Mouse (Mus musculus) 3T3-L1 (cell line): ENCODE results near the gene Arsa.

Experiments used
- DNase-seq: peaks from one replicate; pipeline ENCODE4 v3.0.0-alpha.2; 2015; ENCODE audit warnings: low read depth, low spot score

Gene Arsa

DNA sequence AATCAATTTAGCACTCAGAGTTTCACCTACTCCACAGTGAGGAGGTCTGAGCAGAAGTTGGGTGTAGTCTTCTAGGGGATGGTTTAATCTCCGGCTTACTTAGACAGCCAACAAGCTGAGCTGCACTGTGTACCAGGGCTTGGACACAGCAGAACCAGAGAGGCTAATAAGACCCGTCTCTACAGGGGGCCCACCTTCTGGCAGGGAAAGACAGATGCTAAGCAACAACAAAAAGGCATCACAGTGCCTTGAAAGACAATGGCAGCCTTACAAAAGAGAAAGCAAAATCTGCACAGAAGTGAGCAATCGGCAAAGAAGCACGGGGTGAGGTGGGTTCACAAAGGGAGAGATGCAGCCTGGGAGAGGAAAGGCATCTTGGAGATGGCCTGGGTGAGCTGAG lies 18.9 kb upstream of the Arsa start:
- no peak for DNase-seq

DNA sequence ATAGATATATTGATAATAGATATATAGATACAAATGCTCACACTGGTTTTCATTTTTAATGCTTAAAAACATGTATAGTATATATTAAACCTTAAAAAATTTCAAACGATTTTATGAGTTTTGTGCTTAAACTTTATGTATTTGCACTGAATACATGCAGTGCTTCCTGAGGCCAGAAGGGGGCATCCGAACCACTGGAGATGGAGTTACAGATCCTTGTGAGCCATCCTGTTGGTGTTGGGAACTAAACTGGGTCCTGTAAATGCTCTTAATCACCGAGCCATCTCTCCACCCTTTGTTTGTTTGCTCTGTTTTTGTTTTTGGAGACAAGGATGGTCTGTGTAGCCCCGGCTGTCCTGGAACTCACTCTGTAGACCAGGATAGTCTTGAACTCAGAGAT lies 17.7 kb upstream of the Arsa start:
- DNase-seq: peak; percentile 14

GRCm38 (mm10) chr15:89488611-89489117 lies 11.4 kb upstream of the Arsa start:
- no peak for DNase-seq

DNA sequence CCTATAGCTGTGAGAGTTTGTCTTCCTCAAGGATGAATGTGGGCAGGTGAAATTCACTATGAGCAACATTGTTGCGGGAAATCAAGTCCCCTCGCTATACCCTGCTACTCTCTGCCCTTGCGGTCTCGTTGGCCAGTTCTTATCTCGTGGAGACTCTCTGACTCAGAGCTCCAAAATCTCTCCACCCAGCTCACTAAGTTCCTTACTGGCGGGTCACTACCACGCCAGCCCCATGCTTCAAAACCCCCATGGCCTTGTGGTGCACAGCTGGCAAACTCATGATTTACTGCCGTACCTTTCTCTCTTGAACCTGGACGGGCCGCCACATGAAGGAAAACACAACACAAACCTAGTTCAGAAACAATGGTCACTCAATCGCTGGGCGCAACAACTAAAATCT lies 11.0 kb upstream of the Arsa start:
- DNase-seq: no peak

DNA sequence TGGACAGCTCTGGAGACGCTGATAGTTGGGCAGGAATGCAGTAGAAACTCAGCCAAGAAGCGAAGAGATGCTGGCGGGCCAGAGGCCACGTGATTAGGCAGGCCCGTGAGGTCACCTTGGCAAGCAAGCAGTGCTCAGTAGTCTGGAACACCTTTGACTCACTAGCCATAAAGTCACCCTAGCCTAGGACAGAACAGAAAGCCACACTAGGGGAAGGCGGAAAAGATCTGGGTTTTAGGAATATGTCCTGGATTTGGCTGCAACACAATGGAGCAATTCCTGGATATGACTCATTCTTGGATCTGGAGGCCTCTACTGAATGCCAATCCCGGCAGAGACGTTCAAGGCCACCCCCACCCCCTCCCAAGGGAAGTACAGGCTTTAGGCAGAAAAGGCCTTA lies 3.4 kb upstream of the Arsa start:
- peak; percentile 95 for DNase-seq

DNA sequence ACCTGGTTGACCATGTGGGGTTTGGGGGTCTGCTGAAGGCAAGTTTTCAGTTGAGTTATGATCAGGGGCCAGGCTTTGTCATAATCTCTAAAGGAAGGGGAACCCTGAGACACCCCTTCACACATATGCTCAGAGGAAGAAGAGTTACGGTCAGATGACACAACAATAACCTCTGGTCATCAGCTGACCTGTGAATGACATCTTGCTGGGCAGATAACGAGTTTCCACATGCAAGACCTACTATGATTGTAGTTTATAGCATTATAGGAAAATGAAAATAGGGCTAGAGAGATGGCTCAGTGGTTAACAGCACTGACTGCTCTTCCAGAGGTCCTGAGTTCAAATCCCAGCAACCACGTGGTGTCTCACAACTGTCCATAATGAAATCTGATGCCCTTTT lies 1.4 kb upstream of the Arsa start:
- no peak for DNase-seq

DNA sequence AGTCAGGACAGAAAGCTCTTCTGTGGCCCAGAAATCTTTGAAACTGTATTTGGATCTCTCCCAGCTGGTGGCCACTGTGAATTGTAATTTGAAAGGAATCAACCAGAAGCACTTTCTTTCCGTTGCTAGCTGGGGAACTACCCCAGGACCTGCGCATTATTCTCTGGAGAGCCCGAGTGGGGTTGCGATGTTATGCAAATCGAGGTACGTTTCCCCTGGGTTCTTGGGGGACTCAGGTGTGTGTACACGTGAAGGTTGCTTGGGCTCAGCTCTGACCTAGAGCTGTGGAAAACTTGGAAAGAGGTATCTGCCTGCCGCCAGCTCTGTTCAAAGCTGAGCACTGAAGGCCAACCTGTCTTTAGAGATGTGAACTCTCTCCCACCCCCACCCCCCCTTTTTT lies 581 bp upstream of the Arsa start:
- DNase-seq: no peak

DNA sequence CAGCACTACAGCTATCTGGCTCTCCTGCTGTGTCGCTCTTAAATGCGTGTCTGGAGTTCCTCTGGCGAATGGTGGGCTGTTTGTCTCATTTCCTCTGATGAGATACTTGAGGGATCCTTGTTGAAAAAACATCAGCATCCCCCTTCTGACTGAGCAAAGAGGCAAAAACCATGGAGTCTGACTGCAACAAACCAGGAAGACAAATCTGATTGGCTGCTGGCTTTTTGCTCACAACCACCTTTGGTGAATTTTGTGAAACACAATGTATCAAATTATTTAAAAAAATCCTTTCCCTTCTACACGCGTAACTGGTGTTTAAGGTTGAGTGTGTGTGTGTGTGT lies 780 bp downstream of the Arsa start:
- peak; percentile 71 for DNase-seq

- DNase-seq: peak; percentile 95
These were observed 1.4 kb downstream of the Arsa start for GRCm38 (mm10) chr15:89475611-89476474.

GRCm38 (mm10) chr15:89475293-89475600 lies 2.0 kb downstream of the Arsa start:
- DNase-seq: no peak

- no peak for DNase-seq
These were observed 2.5 kb downstream of the Arsa start for GRCm38 (mm10) chr15:89474596-89475292.

GRCm38 (mm10) chr15:89473921-89474320 lies 3.3 kb downstream of the Arsa start:
- no peak for DNase-seq

- no peak for DNase-seq
These were observed 3.9 kb downstream of the Arsa start for GRCm38 (mm10) chr15:89473370-89473769.

DNA sequence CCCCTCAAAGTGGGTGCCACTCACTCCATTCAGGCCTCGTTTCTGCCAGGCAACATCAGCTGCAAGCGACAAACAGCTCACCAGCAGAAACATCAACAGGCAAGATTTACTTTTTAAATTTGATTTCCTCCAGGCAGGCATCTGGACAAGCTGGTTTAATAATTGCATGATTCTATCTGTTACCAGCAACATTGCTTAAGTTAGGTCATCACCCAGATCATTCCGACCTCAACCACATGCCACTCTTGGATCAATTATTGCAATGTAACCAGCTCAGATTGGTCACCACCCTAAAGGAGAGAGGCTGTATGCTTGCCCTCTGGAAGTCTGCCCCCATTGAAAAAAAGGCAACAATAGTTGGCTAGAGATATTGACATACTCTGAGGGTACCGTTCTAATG lies 5.7 kb downstream of the Arsa start:
- no peak for DNase-seq

DNA sequence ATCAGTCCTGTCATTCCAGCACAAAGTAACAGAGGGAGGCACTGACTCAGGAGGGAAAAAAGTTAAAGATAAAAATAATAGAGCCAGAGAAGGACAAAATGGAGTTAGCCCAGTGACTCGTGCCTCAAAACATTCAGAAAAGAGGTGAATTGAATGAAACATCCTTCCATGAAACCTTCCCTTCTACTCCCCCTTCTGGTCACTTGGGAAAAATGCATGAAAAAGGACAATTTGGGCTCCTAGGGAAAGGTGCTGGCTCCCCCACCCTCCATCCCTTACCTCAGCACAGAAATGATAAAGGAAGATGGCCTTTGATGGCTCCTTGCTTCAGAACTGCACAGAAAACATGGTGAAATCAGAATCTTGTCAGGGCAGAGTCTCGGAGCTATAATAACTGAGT lies 8.6 kb downstream of the Arsa start:
- peak; percentile 71 for DNase-seq

DNA sequence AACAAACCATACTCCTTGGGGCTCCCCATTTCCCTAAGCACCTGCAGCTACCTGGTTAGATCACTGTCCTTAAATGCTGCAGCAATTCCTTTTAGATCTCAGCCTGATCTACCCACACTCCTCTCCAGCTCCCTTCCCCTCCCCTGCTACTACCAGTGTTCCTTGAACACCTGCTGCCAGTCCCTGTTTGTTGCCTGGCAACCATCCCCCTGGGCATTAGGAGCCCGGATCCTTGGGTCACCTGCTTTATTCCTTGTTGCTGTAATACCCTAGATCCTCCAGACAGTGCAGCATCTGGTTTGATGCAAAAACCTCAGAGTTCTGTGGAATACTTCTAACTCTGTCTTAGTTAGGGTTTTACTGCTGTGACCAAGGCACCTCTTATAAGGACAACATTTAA lies 12.2 kb downstream of the Arsa start:
- no peak for DNase-seq

DNA sequence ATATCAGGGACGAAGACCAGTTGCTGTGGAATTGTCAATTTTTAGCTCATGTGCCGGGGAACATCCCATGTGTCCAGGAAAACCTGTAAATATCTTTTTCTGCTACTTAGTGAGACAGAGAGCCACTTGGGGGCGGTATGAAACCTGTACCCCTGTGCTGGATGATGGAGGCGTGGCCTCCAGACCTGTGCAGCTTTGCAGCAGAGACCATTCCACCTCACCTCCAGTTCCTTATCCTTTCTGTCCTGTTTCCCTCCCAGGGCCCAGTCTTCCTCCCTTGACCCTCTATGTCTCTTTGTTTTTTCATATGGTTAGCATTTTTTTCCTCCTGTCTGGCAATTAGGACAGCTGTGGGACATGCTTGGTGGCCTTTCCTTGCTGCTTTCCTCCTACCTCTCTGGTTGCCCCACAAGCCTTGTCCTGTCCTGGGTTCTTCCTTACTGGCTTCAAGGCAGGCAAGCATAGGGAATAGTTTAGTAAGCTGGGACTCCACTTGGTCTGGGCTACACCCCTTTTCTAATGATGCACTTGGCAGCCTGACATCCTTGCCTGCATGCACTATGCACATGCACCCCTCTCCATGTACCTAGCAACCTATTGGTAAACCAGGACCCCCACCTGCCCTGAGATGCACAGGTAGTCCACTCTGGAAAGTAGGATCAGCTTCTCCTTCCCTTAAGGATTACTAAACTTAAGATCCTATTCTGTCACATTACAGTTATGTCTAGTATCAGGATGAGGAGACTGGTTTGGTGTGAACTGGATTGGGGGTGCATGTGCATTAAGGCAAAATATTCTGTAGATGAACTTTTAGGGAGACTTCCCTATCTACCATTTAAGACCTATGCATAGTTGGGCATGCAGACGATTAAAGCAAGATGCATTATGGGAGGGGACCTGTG lies 13.6 kb downstream of the Arsa start:
- peak; percentile 40 for DNase-seq

DNA sequence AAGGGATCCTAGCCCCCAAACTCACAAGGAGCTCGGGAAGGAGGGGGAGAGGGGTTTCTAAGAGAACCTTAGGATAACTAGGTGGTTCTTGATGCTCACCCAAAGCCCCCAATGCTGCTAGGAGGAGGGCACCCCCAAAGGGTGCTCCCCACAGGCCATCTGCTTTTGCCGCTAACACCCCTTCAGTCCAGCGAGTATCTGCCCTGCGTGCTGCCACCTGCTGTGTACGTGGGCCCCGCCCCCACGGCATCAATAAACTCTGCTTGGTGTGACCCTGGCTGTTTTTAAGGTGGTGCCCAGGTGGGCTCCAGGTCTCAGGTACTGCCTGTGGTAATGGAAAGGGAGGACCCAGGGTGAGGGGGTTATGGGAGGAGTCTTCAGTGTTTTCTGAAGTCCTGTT lies 15.0 kb downstream of the Arsa start:
- DNase-seq: no peak

- no peak for DNase-seq
These were observed 15.9 kb downstream of the Arsa start for GRCm38 (mm10) chr15:89461321-89461720.

DNA sequence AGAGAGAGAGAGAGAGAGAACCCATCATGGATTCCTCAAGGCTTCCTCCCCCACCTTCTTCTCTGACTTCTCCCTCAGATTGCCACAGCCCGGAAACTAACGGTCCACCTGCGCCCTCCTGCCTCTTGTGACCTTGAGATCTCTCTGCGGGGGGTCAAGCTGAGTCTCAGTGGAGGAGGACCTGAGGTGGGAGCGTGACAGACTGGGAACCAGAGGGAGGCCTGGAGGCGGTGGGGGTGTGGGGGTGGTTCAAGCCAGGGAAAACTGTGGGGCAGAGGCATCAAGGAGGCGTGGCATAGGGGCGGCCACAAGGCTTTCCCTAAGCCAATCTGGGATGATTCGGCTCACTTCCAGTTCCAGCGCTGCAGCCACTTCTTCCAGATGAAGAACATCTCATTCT lies 16.9 kb downstream of the Arsa start:
- DNase-seq: no peak

DNA sequence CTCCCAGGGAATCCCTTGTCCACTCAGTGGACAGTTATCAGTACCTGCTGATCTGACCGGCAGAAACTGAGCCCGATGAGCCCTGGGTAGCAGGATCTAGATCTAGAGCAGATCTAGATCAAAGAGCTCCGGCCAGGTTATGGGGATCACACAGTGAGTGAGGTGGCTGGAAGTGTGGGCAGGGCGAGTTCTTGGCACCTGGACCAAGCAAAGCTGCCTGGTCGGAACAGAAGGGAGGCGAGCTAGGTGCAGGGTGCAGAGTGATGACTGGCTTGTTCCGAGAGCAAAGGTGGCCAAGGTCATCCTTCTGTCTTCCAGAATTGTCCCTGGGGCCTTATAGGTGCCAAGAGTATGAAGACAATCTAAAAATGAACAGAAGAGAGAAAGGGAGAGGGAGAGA lies 17.4 kb downstream of the Arsa start:
- DNase-seq: no peak

GRCm38 (mm10) chr15:89458942-89459341 lies 18.3 kb downstream of the Arsa start:
- no peak for DNase-seq
